Mouse (Mus musculus): ENCODE data around the gene 1700023F06Rik. TPM values are rescaled to one million over a fixed set of nuclear protein-coding genes. Genes with fewer than 3 reads are reported as not detected.

Gene 1700023F06Rik
- polyA plus RNA-seq, 1 experiment from 2014 or later, result 0.38 TPM

DNA sequence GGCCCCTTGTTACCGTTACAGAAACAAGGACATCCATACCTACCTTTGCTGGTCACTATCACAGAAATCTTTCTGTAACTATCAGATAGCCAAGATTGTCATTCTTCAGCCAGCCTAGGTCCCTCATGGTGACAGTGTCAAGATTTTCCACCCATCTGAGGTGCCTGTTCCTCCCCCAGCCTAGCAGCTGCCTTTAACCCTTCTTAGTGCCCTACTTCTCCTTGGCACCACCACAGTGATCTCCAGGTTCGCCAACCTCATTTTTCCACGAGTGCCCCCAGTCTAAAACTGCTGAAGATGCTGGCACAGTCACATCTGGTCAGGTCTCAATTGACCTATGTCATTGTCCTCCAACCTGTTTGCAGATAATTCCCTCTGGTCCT is 38.3 kb downstream of the 1700023F06Rik start:
- 41% methylated on average over 3 of the region's 3 CpGs for WGBS
- no peak overlapping the region for H3K27ac ChIP-seq (ENCODE audit: low read length)
- H3K9me3 ChIP-seq (ENCODE audit: low read length), result no peaks in the 10 kb centered on the region
- H3K9ac ChIP-seq (replicated peaks; ENCODE audit: low read depth), result no peak overlapping the region
- peak overlapping the region; percentile 53; the same call in 1 of the 2 replicates for H3K4me3 ChIP-seq (ENCODE audit: low read depth, low read length)
- 0 out of 2 replicates have a peak, but pooled peaks cover 2% of the 10 kb centered on the region for H3K4me1 ChIP-seq (ENCODE audit: insufficient read depth, low read depth, low read length)
- H3K36me3 ChIP-seq (ENCODE audit: insufficient read depth, low read length), result no peaks in the 10 kb centered on the region
- H3K4me2 ChIP-seq (replicated peaks; ENCODE audit: low read depth, low read length), result peak overlapping the region; percentile 95
- peaks cover 19% of the 10 kb centered on the region for H3K27me3 ChIP-seq (replicated peaks; ENCODE audit: insufficient read depth, low read length)
- DNase-seq (ENCODE audit: low spot score) (no peak), ATAC-seq (no peak)
- no peak for TF ChIP-seq EP300 (IDR thresholded peaks at IDR 0.05)
- no peak for TF ChIP-seq CTCF (IDR thresholded peaks at IDR 0.05)

- DNase-seq (ENCODE audit: low spot score) (no peak), ATAC-seq (no peak)
- Histone ChIP-seq H3K4me3 (ENCODE audit: low read depth, low read length) (no peak overlapping the region), H3K27me3 (replicated peaks; ENCODE audit: insufficient read depth, low read length) (peaks cover 19% of the 10 kb centered on the region), H3K9me3 (ENCODE audit: low read length) (no peaks in the 10 kb centered on the region), H3K27ac (ENCODE audit: low read length) (no peak overlapping the region), H3K9ac (replicated peaks; ENCODE audit: low read depth) (no peak overlapping the region), H3K4me2 (replicated peaks; ENCODE audit: low read depth, low read length) (no peak overlapping the region), H3K36me3 (ENCODE audit: insufficient read depth, low read length) (no peaks in the 10 kb centered on the region), H3K4me1 (ENCODE audit: insufficient read depth, low read depth, low read length) (0 out of 2 replicates have a peak, but pooled peaks cover 2% of the 10 kb centered on the region)
- no peak for TF ChIP-seq EP300 (IDR thresholded peaks at IDR 0.05)
- TF ChIP-seq CTCF (IDR thresholded peaks at IDR 0.05), result no peak
- 83% methylated on average over 5 of the region's 5 CpGs for WGBS
Observed at GRCm38 (mm10) chr11:103169664-103170063, 38.7 kb downstream of the 1700023F06Rik start.

GRCm38 (mm10) chr11:103168690-103169390 is 39.5 kb downstream of the 1700023F06Rik start:
- Histone ChIP-seq H3K9ac (replicated peaks; ENCODE audit: low read depth) (no peak overlapping the region), H3K4me1 (ENCODE audit: insufficient read depth, low read depth, low read length) (0 out of 2 replicates have a peak, but pooled peaks cover 2% of the 10 kb centered on the region), H3K4me2 (replicated peaks; ENCODE audit: low read depth, low read length) (no peak overlapping the region), H3K4me3 (ENCODE audit: low read depth, low read length) (no peak overlapping the region), H3K36me3 (ENCODE audit: insufficient read depth, low read length) (no peaks in the 10 kb centered on the region), H3K27ac (ENCODE audit: low read length) (no peak overlapping the region), H3K27me3 (replicated peaks; ENCODE audit: insufficient read depth, low read length) (peaks cover 19% of the 10 kb centered on the region), H3K9me3 (ENCODE audit: low read length) (no peaks in the 10 kb centered on the region)
- DNase-seq (ENCODE audit: low spot score) (peak; percentile 67), ATAC-seq (no peak)
- TF ChIP-seq CTCF (IDR thresholded peaks at IDR 0.05), result peak; percentile 99
- TF ChIP-seq EP300 (IDR thresholded peaks at IDR 0.05), result no peak
- 23% methylated on average over 9 of the region's 9 CpGs for WGBS

DNA sequence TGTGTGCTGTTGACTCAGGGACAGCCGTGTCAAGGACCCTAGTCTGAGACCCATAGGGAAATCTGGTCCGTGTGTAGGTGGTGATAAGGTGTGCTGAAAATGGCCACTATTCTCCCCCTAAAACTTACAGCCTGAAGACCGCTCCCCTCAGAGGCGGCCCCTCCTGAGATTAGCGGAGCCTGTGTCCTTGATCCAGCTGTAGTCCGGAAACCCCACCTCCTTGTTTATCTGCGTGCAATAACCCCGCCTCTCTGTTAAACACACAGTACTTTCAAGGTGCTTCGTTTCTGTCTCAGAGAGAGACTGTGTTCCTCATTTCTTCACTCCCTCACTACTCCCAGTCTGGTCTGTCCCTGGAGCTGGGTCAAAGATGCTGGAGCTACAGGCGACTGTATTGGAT is 44.0 kb downstream of the 1700023F06Rik start:
- WGBS, result 20% methylated on average over 10 of the region's 10 CpGs
- no peak overlapping the region for H3K9ac ChIP-seq (replicated peaks; ENCODE audit: low read depth)
- no peaks in the 10 kb centered on the region for H3K4me1 ChIP-seq (ENCODE audit: insufficient read depth, low read depth, low read length)
- ATAC-seq (0 out of 2 replicates have a peak, but pooled peaks have one; percentile 12), DNase-seq (ENCODE audit: low spot score) (peak; percentile 53)
- H3K27me3 ChIP-seq (replicated peaks; ENCODE audit: insufficient read depth, low read length), result no peaks in the 10 kb centered on the region
- TF ChIP-seq EP300 (IDR thresholded peaks at IDR 0.05) (no peak), CTCF (IDR thresholded peaks at IDR 0.05) (no peak)
- no peaks in the 10 kb centered on the region for H3K9me3 ChIP-seq (ENCODE audit: low read length)
- H3K4me2 ChIP-seq (replicated peaks; ENCODE audit: low read depth, low read length), result no peak overlapping the region
- H3K27ac ChIP-seq (ENCODE audit: low read length), result no peak overlapping the region
- H3K36me3 ChIP-seq (ENCODE audit: insufficient read depth, low read length), result no peaks in the 10 kb centered on the region
- H3K4me3 ChIP-seq (ENCODE audit: low read depth, low read length), result no peak overlapping the region

GRCm38 (mm10) chr11:103162132-103162531 is 46.2 kb downstream of the 1700023F06Rik start:
- no peak overlapping the region for H3K9ac ChIP-seq (replicated peaks; ENCODE audit: low read depth)

GRCm38 (mm10) chr11:103161449-103161848 is 46.9 kb downstream of the 1700023F06Rik start:
- H3K9me3 ChIP-seq (ENCODE audit: low read length), result no peaks in the 10 kb centered on the region
- H3K27ac ChIP-seq (ENCODE audit: low read length), result no peak overlapping the region
- no peaks in the 10 kb centered on the region for H3K27me3 ChIP-seq (replicated peaks; ENCODE audit: insufficient read depth, low read length)
- TF ChIP-seq EP300 (IDR thresholded peaks at IDR 0.05), result no peak
- peak; percentile 43 for TF ChIP-seq CTCF (IDR thresholded peaks at IDR 0.05)
- no peak overlapping the region for H3K4me2 ChIP-seq (replicated peaks; ENCODE audit: low read depth, low read length)
- DNase-seq (ENCODE audit: low spot score), result no peak
- H3K4me1 ChIP-seq (ENCODE audit: insufficient read depth, low read depth, low read length), result 0 out of 2 replicates have a peak, but pooled peaks cover 4% of the 10 kb centered on the region
- 76% methylated on average over 7 of the region's 7 CpGs for WGBS
- H3K36me3 ChIP-seq (ENCODE audit: insufficient read depth, low read length), result no peaks in the 10 kb centered on the region
- H3K4me3 ChIP-seq (ENCODE audit: low read depth, low read length), result no peak overlapping the region
- H3K9ac ChIP-seq (replicated peaks; ENCODE audit: low read depth), result no peak overlapping the region
- no peak for ATAC-seq

More at GRCm38 (mm10) chr11:103162132-103162531, 46.2 kb downstream of the 1700023F06Rik start:
- H3K4me2 ChIP-seq (replicated peaks; ENCODE audit: low read depth, low read length), result no peak overlapping the region
- ATAC-seq (no peak), DNase-seq (ENCODE audit: low spot score) (no peak)
- no peaks in the 10 kb centered on the region for H3K27me3 ChIP-seq (replicated peaks; ENCODE audit: insufficient read depth, low read length)
- no peaks in the 10 kb centered on the region for H3K9me3 ChIP-seq (ENCODE audit: low read length)
- 89% methylated on average over 5 of the region's 5 CpGs for WGBS
- H3K27ac ChIP-seq (ENCODE audit: low read length), result no peak overlapping the region
- H3K4me3 ChIP-seq (ENCODE audit: low read depth, low read length), result no peak overlapping the region
- H3K4me1 ChIP-seq (ENCODE audit: insufficient read depth, low read depth, low read length), result 0 out of 2 replicates have a peak, but pooled peaks cover 4% of the 10 kb centered on the region
- no peaks in the 10 kb centered on the region for H3K36me3 ChIP-seq (ENCODE audit: insufficient read depth, low read length)
- no peak for TF ChIP-seq EP300 (IDR thresholded peaks at IDR 0.05)
- TF ChIP-seq CTCF (IDR thresholded peaks at IDR 0.05), result peak; percentile 53

Data from lung, postnatal 0 days (tissue).